Mouse (Mus musculus): Measurements from ENCODE around the gene Olfr965.
"Not testable (repeated sequence)": the region's sequence is repeated elsewhere in the genome, so short reads cannot be mapped to it uniquely, and the experiment has no call there.

Gene Olfr965

DNA sequence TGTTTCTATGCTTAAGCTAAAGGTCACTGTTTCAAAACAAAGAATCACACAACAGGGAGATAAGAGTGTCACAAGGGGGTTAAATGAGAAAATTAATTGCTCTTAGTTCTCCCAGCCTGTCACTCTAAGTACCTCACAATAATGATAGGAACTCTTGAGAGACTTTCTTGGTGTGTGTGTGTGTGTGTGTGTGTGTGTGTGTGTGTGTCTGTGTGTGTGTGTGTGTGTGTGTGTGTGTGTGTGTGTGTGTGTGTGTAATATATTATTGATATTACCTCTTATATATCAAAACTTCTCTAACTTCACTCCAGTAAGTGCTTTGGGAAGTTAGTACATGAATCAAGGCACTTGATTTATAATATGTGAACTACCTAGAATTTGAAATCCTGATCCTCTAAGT, at the start of gene Olfr965:
Olfr965 (plus strand) TSS at position 301 of the 400 bp plus-strand sequence.
- no peak for DNase-seq

DNA sequence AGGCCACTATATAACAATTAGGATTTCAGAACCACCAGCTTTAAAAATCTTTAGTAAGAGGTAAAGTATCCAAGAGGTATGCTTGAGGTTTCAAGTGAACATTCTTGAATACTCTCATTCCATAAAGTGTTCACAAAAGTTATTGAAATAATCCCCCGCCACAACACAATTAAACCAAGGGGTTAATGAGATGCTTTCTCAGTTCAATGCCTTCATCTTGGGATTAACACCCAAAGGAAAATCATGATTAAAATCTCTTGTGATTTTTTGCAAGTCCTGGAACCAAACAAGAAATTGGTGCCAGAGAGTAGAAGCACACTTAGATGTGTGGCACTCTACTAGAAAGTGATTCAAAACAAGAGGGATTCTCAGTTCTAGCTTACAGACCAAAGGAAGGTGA, 44.2 kb upstream of the Olfr965 start, which contains the start of gene Olfr963:
Olfr963 (plus strand) TSS at position 301 of the 400 bp plus-strand sequence.
- no peak for DNase-seq

DNA sequence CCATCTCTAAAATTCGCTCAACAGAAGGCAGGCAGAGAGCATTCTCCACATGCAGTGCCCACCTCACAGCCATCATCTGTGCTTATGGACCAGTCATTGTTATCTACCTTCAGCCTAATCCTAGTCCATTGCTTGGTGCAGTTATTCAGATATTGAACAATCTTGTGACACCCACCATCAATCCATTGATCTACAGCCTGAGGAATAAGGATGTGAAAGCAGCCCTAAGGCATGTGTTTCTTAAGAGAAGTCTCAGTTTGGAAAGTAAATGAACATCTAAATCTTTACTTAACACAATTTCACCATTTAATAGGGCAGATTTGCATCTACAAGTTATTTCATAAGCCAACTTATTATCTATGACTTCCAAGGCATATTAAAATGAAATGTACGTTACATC, 41.4 kb upstream of the Olfr965 start:
- no peak for DNase-seq

DNA sequence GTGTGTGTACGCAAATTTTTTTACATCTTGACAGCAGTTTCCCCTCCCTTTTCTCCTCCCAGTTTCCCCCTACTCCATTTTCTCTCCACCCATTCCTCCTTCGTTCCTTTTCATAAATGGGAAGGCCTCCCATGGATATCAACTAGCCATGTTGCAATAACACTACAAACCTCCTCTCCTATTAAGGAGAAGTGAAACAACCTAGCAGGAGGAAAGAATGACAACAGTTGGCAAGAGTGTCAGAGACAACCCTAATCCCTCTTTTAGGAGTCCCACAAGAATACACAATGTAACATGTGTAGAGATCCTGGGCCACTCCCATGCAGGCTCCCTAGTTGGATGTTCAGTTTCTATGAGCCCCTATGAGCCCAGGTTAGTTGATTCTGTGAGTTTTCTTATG, 36.3 kb upstream of the Olfr965 start:
- DNase-seq, result no peak

DNA sequence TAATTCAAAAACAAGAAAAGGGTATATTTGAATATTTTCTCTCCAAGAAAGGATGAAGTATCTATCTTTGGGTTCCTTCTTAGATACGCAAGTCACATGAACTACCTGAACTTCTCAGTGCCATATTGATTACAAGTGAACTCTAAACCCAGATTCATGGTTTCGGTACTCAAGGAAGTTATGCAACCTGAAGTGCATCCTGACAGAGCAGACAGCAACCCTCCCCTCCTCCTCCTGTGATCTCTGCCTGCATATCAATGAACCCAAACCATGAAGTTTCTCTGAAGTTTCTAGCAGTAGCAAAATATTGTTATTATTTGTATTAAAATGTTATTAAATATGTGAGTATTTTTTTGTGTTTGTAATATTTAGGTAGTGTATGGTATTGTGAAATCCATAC, 32.6 kb upstream of the Olfr965 start:
- no peak for DNase-seq

DNA sequence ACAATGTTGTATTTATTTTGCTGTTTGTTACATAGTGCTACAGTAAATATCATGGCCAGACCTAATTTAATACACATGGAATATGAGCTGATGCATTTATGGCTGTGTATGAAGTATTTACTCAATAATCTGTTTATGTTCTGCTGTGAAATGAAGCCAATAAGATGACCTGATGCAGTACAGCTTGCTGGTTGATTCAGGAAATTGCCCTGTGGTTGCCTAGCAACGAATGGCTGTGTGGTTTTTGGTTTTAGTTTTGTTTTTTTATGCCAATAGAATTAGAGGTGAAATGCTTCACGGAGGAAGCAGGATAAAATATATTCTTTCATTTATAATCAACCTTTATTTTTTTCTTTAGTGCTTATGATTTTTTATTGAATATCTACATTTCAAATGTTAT, 31.9 kb upstream of the Olfr965 start:
- DNase-seq, result no peak

DNA sequence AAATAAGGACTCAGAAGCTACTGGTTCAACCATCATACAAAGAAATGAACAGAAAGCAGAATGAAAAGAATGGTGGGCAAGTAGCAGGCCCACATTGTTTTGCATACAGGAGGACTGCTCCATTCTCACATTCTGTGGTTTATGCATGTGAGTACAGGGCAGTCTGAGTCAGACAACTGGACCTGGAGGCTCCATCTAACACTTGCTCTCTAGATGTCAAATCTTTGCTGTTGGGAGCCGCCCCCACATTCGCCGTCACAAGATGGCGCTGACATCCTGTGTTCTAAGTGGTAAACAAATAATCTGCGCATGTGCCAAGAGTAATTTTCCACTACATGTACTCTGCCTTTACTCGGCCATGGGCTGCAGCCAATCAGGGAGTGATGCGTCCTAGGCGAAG, 10.0 kb upstream of the Olfr965 start:
- DNase-seq, result not testable (repeated sequence)

DNA sequence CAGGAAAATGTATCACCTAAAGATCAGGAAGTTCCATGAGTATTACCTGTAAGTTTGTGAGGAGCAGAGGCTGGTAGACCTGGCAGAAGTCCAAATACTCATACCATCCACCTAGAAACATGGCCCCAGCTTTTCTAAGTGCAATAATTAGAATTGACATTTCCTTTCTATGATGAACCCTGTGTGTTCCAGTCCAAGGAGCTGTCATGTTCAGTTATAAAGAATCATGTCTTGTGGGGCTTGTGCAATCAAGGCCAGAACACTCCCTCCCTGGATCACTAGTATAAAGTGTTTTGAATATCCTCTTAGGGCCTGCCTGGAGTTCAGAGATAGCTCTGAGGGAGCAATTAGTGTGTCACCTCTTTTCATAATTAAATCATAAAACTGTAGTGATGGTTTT, 4.1 kb upstream of the Olfr965 start, which contains the start of gene Olfr149:
Olfr149 (minus strand) TSS at position 101 of the 400 bp plus-strand sequence.
- DNase-seq, result no peak

DNA sequence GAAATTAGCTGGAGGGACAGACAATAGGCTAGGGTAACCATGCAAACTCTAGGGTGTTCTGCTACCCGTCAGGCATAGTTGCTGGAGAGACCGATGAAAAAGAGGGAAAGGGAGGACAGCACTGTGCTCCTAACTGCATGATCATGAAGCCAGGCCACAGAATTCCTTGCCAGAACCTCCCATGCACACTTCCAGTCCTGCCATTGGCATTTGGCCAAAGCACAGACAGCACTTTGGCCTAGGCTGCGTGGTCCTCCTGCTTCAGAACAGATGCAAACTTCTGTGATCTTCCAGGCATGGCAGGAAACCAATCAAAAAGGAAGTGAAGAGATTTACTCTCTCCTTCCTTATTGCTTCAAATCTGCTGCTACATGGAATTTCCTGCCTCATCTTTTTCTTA, 2.2 kb upstream of the Olfr965 start:
- peak in 1 of 2 experiments; percentile 15 for DNase-seq

DNA sequence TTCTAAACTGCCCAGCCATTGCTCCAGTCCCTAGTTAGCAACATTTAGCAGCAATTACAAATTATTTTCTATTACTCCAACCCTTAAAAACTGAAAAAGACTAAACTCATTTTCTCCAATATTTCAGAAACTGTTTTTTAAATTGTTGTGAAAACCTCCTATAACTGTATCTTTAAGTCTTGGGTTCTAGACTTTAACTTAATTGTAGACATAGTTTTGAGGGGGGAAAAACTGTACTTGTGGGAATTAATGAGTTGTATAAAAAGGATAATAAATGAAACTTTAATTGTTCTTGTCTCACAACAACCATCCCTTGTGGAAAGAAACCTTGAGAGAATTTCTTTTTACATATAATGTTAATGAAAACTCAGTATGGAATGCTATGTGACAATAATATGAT, 19.5 kb downstream of the Olfr965 start, which contains the start of gene Olfr150:
Olfr150 (plus strand) TSS at position 301 of the 400 bp plus-strand sequence.
- no peak for DNase-seq

DNA sequence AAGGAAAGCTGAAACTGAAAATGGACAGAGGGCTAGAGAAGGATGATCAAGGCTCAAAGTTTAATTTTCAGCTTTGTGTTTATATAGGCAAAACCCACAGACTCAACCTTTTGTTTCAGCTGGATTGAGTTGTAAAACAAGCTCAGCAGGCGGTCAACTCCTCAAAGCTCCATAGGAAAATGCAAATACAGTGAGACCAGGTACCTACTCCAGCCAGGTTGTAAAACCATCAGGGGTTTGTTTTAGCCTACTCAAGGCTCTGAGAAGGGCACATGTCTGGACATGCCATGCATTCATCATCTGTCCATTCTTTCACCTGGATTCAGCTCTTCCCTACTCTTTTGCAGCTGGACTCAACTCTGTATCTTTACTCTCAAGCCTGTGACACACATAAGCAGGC, 29.6 kb downstream of the Olfr965 start:
- no peak for DNase-seq

DNA sequence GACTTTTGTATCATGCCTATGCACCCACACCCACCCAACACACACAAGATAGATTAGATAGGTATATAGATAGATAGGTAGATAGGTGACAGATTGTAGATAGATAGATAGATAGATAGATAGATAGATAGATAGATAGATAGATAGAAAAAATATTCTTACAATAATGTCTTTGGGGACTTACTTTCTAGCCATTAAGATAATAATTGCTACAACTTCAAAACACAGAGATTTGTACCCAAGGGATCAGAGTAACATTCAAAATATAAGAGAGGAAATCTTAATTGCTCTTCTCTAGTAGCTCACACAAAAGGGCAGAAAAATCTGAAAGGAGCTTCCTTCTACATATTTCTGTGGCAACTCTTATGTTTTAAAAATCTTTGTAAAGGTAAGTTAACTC, 34.8 kb downstream of the Olfr965 start, which contains the start of gene Olfr967:
Olfr967 (plus strand) TSS at position 301 of the 400 bp plus-strand sequence.
- no peak for DNase-seq

DNA sequence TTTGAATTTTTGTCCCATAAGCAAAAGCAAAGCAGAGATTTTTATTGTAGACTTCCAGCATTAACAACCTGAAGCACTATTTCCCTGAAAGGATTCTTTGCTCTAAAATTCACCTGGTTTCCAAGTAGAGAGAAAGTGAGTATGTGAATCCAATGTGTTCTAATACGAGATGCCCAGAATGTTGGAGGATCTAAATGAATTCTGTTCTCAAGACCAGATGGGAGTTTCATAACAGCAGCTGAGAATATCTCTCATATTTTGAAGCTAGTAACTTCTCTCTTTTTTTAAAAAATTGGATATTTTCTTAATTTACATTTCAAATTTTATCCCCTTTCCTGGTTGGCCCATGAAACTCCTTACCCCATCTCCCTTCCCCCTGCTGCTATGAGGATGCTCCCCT, 35.3 kb downstream of the Olfr965 start:
- no peak for DNase-seq

Measured in cerebellum, postnatal 25 days (tissue).